ENCODE assay signal across 19 mouse cellular contexts in the genomic region with DNA sequence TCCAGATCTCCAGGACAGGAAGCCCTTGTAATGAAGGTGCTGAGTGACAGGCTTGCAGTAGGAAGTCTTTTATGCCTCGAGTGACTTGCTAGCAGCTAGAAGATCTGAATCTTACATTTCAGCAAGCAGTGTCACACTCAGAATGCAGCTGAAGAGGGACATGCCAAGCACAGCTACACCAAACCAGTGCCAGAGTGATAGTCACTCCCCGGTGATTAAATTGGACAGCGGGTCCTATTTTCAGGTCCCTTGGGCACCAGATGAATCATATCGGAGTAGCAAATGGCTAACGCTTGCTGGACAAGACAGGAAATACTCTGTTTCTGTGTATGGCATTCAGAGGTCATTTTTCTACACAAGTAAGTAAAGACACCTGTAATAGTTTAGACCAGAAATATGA.
"Had no signal": no experiment of that assay in that cellular context is flagged by ENCODE, and none has a peak within 500 bp of the region (broad histone marks: within the 10 kb centered on the region; RNA-seq: fewer than 3 reads in every experiment).

No protein-coding gene starts in this region.

- H3K27me3 ChIP-seq: midbrain, embryonic 12.5 days; neural tube, embryonic 13.5 days; neural tube, embryonic 15.5 days had no signal

- H3K9me3 ChIP-seq: midbrain, embryonic 10.5 days; midbrain, embryonic 12.5 days; neural tube, embryonic 13.5 days; neural tube, embryonic 15.5 days had no signal

- ATAC-seq: midbrain, embryonic 16.5 days had no signal

- H3K4me1 ChIP-seq: midbrain, embryonic 10.5 days; midbrain, embryonic 12.5 days; neural tube, embryonic 15.5 days had no signal

- H3K4me2 ChIP-seq: lung, embryonic 14.5 days; midbrain, embryonic 12.5 days; neural tube, embryonic 13.5 days; neural tube, embryonic 15.5 days had no signal

- H3K36me3 ChIP-seq: neural tube, embryonic 15.5 days had no signal

- H3K9ac ChIP-seq: lung, embryonic 14.5 days; midbrain, embryonic 12.5 days; neural tube, embryonic 13.5 days; neural tube, embryonic 15.5 days had no signal

- H3K27ac ChIP-seq: midbrain, embryonic 10.5 days; midbrain, embryonic 12.5 days; neural tube, embryonic 13.5 days; neural tube, embryonic 15.5 days had no signal

- DNase-seq: lung, adult 18-20 months; lung, embryonic 14.5 days; lung, postnatal 10 days; lung, postnatal 4 days; midbrain, embryonic 14.5 days; retina, postnatal 1 day; right cerebral cortex, adult 18-20 months; right cerebral cortex, postnatal 25 days; right cerebral cortex, postnatal 4 days; spleen, adult 18-20 months; thymus, adult 18-20 months; thymus, postnatal 14 days; thymus, postnatal 36 days had no signal

- H3K4me3 ChIP-seq: midbrain, embryonic 10.5 days; midbrain, embryonic 12.5 days; myocyte; neural tube, embryonic 13.5 days; neural tube, embryonic 15.5 days had no signal
